Mouse (Mus musculus) stomach, postnatal 0 days (tissue): ENCODE measurements around the gene Fdx1. TPM values are rescaled to one million over a fixed set of nuclear protein-coding genes. Genes with fewer than 3 reads are reported as not detected.
A peak's percentile ranks its signal among the peaks of the same experiment; 100 is the strongest.

ENCODE experiments used
- ATAC-seq: fragments of 200-750 bp; cut with Nextera tagmentation; 2 replicates; pipeline ENCODE4 v1.8.0; 2017; ENCODE audit not compliant: low FRiP score, low TSS enrichment
- DNase-seq: peaks from one replicate; pipeline ENCODE4 v3.0.0-alpha.2; 2016; ENCODE audit warnings: low spot score
- H3K27ac ChIP-seq: fragments of 300-500 bp; sonication (generic); replicated peaks from 2 replicates; pipeline ENCODE4 v1.5.1; 2014; ENCODE audit warnings: mild to moderate bottlenecking, control low read depth
- H3K27me3 ChIP-seq: fragments of 300-500 bp; sonication (generic); 2 replicates; pipeline ENCODE4 v1.6.1; 2014; ENCODE audit warnings: low read length; ENCODE audit not compliant: control insufficient read depth, insufficient read depth
- H3K36me3 ChIP-seq: fragments of 300-500 bp; sonication (generic); 2 replicates; pipeline ENCODE4 v1.6.1; 2014; ENCODE audit warnings: low read length, mixed read lengths; ENCODE audit not compliant: control insufficient read depth, insufficient read depth
- H3K4me1 ChIP-seq: fragments of 300-500 bp; sonication (generic); replicated peaks from 2 replicates; pipeline ENCODE4 v1.6.1; 2014; ENCODE audit warnings: antibody characterized with exemption; ENCODE audit not compliant: control insufficient read depth, insufficient read depth
- H3K4me2 ChIP-seq: fragments of 300-500 bp; sonication (generic); replicated peaks from 2 replicates; pipeline ENCODE4 v1.6.1; 2014; ENCODE audit warnings: low read depth, mild to moderate bottlenecking, control low read depth, moderate library complexity
- H3K4me3 ChIP-seq: fragments of 300-500 bp; sonication (generic); 2 replicates; pipeline ENCODE4 v1.5.1; 2014; ENCODE audit warnings: low read depth, low read length, control low read depth
- H3K9ac ChIP-seq: fragments of 300-500 bp; sonication (generic); 2 replicates; pipeline ENCODE4 v1.6.1; 2014; ENCODE audit warnings: mild to moderate bottlenecking, low read length, control low read depth, mixed read lengths
- H3K9me3 ChIP-seq: fragments of 300-500 bp; sonication (generic); 2 replicates; pipeline ENCODE4 v1.6.1; 2016; ENCODE audit warnings: low read length; ENCODE audit not compliant: control insufficient read depth
- CTCF ChIP-seq: IDR thresholded peaks from 2 replicates; pipeline ENCODE4 v1.5.1; 2016; ENCODE audit warnings: antibody characterized with exemption, low read depth, mild to moderate bottlenecking, moderate library complexity
- EP300 ChIP-seq: optimal IDR thresholded peaks from 2 replicates; pipeline ENCODE3; 2016; ENCODE audit warnings: antibody characterized with exemption
- WGBS: fragments of 180-500 bp; shearing (Covaris S2); extraction: QIAGEN DNeasy Blood & Tissue Kit; methylation state at CpG from one replicate; pipeline ENCODE4 v1.1.7; 2014; 5-methylcytosine and 5-hydroxymethylcytosine counted together
- polyA plus RNA-seq: library from polyadenylated mRNA; unstranded; fragments of >200 nt; fragmentation: Nextera tagmentation; extraction: Ambion mirVana; gene quantifications from 2 replicates; pipeline ENCODE4 v1.2.1, GENCODE M21; 2015

The Fdx1 gene
- polyA plus RNA-seq, 1 experiment from 2014 or later: 143 TPM

DNA sequence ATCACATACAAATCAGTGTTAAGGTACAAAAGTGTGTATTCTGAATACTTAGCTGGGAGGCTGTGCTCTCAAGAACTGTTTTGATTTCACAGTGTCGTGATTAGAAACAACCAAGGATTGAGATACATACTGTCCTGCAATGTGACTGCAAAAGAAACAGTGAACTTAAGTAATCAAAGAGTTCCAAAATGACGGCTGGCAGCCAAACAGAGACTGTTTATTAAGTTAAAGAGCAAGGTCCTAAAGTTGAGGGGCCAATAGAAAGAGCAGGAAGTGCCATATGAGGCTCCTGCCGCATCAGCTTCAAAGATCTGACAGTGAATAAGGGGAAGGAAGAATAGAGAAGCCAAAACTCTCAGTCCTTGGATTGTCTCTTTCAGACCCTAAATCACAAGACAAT is 10.5 kb upstream of the Fdx1 start:
- no peak overlapping the region for H3K9ac ChIP-seq
- 41% methylated on average over 3 of the region's 3 CpGs for WGBS
- TF ChIP-seq CTCF (no peak), EP300 (no peak)

DNA sequence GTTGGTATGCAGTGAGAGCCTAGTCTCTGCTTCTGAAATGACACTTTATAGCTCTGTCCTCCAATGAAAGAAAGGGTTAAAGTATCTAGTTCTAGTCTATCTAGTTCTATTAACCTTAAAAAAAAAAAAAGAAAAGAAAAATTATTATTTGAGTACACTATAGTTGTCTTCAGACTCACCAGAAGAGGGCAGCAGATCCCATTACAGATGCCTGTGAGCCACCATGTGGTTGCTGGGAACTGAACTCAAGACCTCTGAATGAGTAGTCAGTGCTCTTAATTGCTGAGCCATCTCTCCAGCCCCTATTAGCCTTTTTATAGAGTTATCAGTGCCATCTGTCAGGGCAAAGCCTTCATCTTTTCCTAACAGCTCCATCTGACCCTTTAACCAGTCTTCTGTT is 3.0 kb upstream of the Fdx1 start:
- no peak for TF ChIP-seq EP300
- TF ChIP-seq CTCF: peak; percentile 58
- ATAC-seq: no peak
- Histone ChIP-seq H3K36me3 (no peaks in the 10 kb centered on the region), H3K9ac (no peak overlapping the region), H3K4me3 (no peak overlapping the region), H3K9me3 (no peaks in the 10 kb centered on the region), H3K27ac (no peak overlapping the region), H3K27me3 (no peaks in the 10 kb centered on the region), H3K4me2 (no peak overlapping the region), H3K4me1 (0 out of 2 replicates have a peak, but pooled peaks cover 3% of the 10 kb centered on the region)
- DNase-seq: no peak

More for the DNA sequence above, 10.5 kb upstream of the Fdx1 start:
- H3K27ac ChIP-seq: no peak overlapping the region
- ATAC-seq: no peak
- DNase-seq: no peak
- no peak overlapping the region for H3K4me2 ChIP-seq
- no peaks in the 10 kb centered on the region for H3K27me3 ChIP-seq
- no peak overlapping the region for H3K4me3 ChIP-seq
- no peaks in the 10 kb centered on the region for H3K9me3 ChIP-seq
- H3K4me1 ChIP-seq: no peaks in the 10 kb centered on the region
- no peaks in the 10 kb centered on the region for H3K36me3 ChIP-seq

DNA sequence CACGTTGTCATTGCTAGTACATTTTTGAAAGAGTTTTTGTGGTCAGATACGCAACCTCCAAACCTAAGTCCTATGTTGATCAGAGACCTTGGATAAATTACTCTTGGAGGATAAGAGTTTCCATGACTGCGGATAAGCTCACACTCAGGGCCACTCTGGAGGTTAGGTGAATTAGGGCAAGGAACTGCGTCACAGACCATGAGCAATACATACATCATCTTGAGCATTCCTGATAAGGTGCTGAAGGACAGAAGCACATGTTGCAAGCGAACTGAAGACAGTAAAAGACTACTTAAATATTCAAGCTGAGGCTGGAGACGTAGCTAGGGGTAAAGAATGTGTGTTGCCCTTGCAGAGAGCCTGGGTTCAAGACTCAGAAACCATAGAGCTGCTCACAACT is 754 bp upstream of the Fdx1 start:
- DNase-seq: no peak
- Histone ChIP-seq H3K36me3 (no peaks in the 10 kb centered on the region), H3K27ac (no peak overlapping the region), H3K4me1 (0 out of 2 replicates have a peak, but pooled peaks cover 5% of the 10 kb centered on the region), H3K4me3 (no peak overlapping the region), H3K9ac (no peak overlapping the region), H3K27me3 (no peaks in the 10 kb centered on the region), H3K9me3 (no peaks in the 10 kb centered on the region), H3K4me2 (no peak overlapping the region)
- WGBS: 68% methylated on average over 6 of the region's 6 CpGs
- TF ChIP-seq CTCF (no peak), EP300 (no peak)
- no peak for ATAC-seq

DNA sequence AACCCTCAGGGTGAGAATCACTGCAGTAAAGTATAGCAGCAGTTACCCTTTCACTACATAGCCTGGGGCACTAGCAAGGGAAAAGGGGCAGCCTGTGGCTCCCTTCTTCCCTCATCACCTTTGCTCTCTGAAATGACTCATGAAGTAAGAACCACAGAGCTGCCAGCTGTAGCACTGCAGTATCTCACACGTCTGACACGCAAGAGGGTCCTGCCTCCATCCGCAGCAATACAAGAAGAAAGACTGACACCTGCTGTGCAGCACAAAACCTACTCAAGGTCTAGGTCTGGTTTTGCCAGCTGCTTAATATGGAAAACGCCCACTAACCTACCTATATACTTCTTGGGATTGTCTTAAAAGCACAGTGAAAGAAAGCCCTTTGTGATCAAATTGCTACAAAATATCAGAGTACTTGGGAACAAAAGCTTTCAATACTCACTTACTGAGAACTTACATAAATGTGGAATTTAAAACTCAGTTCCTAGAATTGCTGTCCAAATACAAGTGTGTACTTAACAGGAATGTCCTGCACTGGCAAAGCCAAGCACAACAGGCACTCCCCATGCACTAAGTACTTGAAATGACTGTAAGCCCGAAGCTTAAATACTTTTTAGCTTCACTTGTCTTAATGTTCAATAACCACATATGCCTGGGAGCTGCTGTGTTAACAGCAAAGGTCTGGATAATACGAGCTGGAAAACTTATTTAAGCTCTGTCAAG is 2.0 kb downstream of the Fdx1 start:
- 50% methylated on average over 6 of the region's 6 CpGs for WGBS
- H3K27ac ChIP-seq: no peak overlapping the region
- DNase-seq (peak; percentile 23), ATAC-seq (peak; percentile 26; the same call in 1 of the 2 replicates)
- peak overlapping the region; percentile 31 for H3K4me2 ChIP-seq
- no peak overlapping the region for H3K4me3 ChIP-seq
- TF ChIP-seq EP300 (no peak), CTCF (peak; percentile 21; the same call in 1 of the 2 replicates)
- H3K9ac ChIP-seq: no peak overlapping the region
- H3K9me3 ChIP-seq: no peaks in the 10 kb centered on the region
- no peaks in the 10 kb centered on the region for H3K36me3 ChIP-seq
- H3K4me1 ChIP-seq: 0 out of 2 replicates have a peak, but pooled peaks cover 5% of the 10 kb centered on the region
- H3K27me3 ChIP-seq: no peaks in the 10 kb centered on the region

DNA sequence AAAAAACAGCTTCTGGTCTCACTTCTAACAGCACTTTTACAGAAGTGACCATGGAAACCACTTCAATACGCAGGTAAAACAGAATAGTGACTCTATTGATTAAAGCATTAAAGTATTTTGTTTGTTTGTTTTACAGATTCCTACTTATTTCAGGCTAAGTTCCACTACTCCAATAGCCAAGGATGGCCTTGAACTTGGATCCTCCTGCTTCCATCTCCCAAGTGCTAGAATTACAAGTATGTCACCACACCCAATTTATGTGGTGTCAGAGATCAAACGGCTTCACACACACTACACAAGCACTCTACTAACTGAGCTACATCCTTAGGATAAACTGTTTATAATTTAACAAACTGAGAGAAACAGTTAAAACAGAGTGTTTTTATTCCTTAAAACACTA is 3.0 kb downstream of the Fdx1 start:
- ATAC-seq (no peak), DNase-seq (no peak)
- Histone ChIP-seq H3K4me2 (no peak overlapping the region), H3K27me3 (no peaks in the 10 kb centered on the region), H3K9me3 (no peaks in the 10 kb centered on the region), H3K36me3 (no peaks in the 10 kb centered on the region), H3K4me3 (no peak overlapping the region), H3K4me1 (0 out of 2 replicates have a peak, but pooled peaks cover 5% of the 10 kb centered on the region), H3K9ac (no peak overlapping the region), H3K27ac (no peak overlapping the region)
- WGBS: 48% methylated on average over 2 of the region's 2 CpGs
- no peak for TF ChIP-seq EP300
- no peak for TF ChIP-seq CTCF

DNA sequence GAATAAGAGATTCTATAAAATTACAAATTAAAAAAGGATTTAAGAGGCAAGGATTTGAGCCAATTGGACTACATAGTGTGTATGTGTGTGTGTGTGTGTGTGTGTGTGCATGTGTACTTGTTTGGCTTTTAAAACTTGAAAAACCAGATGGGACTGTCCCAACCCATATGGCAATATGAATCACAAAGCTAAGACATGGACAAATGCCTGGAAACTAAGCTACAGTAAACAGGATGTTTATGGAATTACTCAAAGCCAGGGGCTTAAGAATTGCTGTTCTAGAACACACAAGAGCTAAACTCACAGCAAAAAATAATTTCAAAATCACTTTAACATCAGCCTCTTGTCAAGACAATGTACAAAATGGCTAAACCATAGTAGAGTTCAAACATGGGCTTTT is 4.4 kb downstream of the Fdx1 start:
- Histone ChIP-seq H3K4me2 (no peak overlapping the region), H3K27me3 (no peaks in the 10 kb centered on the region), H3K4me1 (0 out of 2 replicates have a peak, but pooled peaks cover 5% of the 10 kb centered on the region), H3K36me3 (0 out of 2 replicates have a peak, but pooled peaks cover 5% of the 10 kb centered on the region), H3K4me3 (no peak overlapping the region), H3K9me3 (no peaks in the 10 kb centered on the region), H3K27ac (no peak overlapping the region), H3K9ac (no peak overlapping the region)
- DNase-seq (no peak), ATAC-seq (no peak)
- TF ChIP-seq EP300 (no peak), CTCF (no peak)
